Mouse (Mus musculus) megakaryocyte progenitor cell, adult 5-6 weeks (primary cell): ENCODE data around the gene Hsd11b2. TPM values are rescaled to one million over a fixed set of nuclear protein-coding genes. Genes with fewer than 3 reads are reported as not detected.

ENCODE experiments used
- ATAC-seq: replicated peaks from 2 replicates; pipeline ENCODE4 v1.8.0; 2016; ENCODE audit warnings: mild to moderate bottlenecking, moderate TSS enrichment, inconsistent platforms; ENCODE audit not compliant: poor library complexity
- total RNA-seq, 2 experiments: library from RNA; stranded (forward) in 1 of 2; stranded (reverse) in 1 of 2; fragments of 157-497, 149-512 nt in 1 of 2; fragments of 200-1000 nt in 1 of 2; gene quantifications; 2 replicates each; pipeline versions ENCODE4 v1.2.3 to v1.2.4; 2015 to 2017

The Hsd11b2 gene
- total RNA-seq, 2 experiments from 2014 or later: 0.12 TPM; not detected in 1

DNA sequence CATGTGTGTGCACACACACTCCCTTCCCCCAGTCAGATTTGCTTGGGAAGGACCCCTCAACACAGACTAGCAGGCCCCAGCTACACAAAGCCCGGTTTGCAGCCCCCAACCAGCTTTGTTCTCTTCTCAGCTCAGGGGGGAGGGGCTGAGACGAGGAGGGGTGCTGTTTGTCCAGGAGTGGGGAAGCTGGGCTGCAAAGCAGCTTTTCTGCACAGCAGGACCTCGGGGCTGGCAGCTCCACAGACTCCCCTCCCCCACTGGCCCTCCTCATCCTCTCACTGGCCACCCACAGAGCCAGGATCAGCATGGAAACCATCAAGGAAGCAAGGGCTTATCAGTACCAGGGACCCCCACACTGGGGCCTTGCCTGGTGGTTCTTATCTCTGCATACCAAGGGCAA, 2.5 kb downstream of the Hsd11b2 start:
- ATAC-seq: no peak

DNA sequence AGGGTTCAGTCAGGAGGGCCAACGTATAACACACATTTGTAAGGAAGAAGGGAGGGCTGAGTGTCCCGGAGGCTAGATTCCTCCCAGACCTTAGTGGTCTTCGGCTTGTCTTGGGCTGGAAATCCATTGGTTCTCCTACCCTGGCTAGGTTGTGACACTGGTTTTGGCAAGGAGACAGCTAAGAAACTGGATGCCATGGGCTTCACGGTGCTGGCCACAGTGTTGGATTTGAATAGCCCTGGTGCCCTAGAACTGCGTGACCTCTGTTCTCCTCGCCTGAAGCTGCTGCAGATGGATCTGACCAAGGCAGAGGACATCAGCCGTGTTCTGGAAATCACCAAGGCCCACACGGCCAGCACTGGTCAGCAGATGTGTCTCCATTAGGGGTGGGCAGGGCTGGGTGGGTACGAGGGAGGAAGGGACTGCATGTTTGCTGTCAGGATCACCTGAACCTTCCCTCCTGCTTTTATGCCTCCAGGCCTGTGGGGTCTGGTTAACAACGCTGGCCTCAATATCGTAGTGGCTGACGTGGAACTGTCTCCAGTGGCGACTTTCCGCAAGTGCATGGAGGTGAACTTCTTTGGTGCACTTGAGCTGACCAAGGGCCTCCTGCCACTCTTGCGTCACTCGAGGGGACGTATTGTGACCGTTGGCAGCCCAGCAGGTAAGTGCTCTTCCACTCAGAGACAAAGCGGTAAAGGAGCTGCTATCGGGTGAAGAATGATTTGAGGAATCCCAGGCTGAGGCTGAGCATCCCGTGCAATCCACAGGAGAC, 3.6 kb downstream of the Hsd11b2 start:
- ATAC-seq: no peak

DNA sequence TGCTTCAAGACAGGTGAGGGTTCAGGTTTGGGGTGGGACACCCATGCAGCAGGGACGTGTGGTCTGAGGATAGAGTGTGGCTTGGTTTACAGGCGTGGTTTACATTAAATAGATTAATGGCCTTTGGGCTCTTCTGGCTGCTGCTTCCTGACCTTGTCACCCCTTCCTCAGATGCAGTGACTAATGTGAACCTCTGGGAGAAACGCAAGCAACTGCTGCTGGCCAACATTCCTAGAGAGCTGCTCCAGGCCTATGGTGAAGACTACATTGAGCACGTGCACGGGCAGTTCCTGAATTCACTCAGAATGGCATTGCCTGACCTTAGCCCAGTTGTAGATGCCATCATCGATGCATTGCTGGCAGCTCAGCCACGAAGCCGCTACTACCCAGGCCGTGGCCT, 4.3 kb downstream of the Hsd11b2 start:
- ATAC-seq: no peak

DNA sequence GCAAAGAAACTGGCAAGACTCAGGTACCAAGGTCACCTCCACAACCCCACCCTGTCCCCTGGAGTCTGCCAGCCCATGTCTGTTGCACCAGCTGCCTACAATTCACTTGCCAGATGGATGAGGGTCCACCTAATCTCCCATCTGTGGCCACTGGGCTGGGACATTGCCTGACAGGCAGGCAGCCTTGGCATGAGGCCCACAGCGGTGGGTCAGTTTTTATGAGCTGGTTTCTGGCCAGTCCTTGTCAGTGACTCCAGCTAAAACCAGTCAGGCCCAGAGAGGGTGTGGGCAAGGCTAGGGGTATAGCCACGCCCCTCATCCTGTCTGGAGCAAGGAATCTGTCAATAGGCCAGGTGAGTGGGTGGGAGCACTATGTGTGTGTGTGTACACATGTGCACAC, 8.6 kb downstream of the Hsd11b2 start:
- ATAC-seq: no peak

DNA sequence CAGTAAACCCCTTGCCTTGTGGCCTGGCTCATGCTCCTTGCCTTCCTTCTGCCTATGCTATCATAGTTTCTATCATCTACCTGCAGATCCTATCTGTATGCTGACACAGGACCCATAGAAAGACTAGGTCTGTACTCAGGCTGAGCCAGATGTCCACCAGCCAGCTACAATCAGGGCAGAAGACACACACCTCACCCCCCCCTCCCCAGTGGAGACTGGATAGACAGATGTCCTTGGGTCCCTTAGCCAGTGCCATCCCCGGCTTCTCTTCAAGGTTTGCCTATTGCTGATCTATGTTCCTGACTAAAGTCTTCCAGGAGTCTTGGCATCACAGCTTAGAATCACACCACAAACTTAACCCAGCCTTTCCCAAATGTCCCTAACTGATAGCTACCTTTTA, 9.7 kb downstream of the Hsd11b2 start:
- no peak for ATAC-seq

DNA sequence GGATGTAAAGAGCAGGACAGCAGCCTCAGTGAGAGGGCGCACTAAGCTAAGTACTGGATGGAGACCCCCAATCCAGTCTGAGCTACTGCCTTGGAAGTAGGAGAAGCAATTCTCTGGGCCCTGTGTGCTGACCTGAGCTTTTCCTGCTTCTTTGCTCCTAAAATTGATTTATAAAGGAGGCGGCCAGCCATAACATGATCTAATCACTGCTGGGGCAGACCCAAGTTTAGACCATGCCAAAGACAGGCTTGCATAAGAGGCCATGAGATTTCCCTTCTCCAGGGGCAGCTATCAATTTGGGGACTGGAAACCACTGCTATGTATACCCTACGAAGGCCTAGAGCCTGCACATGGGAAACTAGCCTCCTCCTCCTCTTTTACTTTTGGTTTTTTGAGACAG, 10.7 kb downstream of the Hsd11b2 start:
- no peak for ATAC-seq

DNA sequence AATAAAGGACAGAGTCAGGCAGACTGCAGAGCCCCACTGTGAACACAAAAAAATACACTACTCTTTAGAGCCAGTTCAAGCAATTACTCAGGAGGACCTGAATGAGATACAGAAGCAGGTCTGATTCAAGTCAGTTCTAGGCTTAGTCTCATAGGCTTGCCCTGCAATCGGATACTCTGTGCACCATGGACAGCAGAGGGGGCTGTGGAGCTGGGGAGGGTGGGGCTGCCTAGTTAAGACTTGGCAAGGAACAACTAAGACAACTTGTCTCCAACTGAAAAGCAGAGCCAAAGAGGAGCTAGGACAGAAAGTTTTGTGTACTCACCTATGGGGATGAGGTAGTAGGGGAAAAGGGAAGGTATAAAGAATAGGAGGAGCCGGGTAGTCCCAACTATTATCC, 13.2 kb downstream of the Hsd11b2 start:
- peak; percentile 81 for ATAC-seq

DNA sequence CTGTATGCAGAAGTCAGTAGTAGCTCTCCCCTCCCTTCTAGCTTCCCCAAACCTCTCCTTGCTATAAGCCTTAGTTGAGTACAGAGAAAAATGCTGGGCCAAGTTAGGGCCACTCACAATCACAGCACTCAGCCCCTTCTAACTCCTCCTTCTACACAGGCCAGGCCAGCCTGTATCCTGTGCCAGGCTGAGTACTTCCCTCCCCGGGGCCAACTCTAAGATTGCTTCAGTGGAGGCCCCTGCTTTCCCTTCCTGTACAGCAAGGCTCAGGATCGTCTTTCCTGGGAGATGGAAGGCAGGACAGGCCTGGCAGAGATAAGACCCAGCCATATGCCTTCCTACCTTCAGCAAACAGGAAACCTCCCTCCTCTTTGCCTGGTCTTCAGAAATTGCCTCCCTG, 14.9 kb downstream of the Hsd11b2 start:
- no peak for ATAC-seq

DNA sequence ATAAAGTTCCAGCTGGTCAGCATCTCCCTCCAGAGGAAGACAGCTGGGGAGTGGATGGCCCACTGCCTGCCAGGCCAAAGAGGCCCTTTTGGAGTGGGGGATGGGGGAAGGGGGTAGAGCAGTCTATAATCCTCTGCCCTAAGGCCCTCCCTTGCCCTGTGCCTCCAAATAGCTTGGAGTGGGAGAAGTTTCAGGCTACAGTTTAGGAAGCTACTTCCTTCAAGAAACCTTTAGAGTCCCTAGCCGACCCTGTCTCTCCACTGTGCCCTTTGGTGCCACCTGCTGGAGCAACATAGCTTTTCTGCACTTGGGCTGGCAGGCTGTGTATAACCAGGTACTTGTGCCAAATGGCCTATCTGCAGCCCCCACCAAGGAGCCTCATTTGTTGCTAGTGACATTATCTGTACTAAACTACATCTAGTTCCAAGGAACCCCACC, 15.4 kb downstream of the Hsd11b2 start:
- ATAC-seq: peak; percentile 93

DNA sequence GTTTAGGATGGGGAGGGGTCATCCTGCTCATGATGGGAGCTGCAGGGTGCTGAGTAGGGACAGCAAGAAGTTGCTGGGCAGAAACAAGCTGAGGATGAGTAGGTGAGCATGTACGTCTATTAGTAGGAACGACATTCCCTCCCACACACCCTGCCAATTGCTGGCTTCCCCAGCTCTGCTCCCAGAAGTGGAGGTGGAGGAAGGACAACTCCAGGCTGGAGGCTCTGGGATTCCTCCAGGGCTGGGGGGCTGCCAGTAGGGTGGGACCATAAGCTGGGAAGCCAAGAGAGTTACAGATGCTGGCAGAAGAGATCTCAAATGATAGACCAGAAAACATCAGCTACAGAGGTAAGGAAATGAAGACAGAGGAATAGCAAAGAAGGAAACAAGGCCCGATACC, 18.0 kb downstream of the Hsd11b2 start:
- ATAC-seq: no peak

DNA sequence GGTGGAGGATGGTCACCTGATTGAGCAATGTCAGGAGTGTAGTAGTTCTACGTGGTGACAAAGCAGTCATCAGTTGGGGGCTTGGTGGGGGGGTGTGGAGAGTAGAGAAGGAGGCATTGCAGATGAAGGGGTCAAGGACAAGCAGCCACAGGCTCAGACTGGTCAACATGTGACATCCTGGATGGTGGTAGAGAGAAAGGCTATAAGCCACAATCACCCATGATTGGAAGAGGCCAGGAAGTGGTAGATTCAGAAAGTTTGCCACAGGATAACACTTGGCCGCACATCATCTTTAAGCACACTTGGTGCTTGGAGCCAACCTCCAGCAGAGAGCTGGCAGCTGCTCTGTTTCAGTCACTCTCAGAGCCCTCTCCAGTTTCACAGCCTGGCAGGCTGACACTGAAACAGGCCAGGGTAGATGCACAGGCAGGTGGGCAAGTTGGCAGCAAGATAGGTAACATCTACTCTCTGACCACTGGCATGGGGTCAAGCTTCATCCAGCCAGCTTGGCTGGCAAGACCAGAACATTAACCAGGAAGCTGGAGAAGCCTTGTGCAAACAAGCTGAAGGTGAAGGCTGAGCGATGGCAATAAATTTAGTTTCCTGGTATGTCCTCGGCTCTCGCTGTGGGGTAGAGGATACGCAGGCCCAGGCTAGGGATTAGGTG, 18.6 kb downstream of the Hsd11b2 start:
- ATAC-seq: no peak

DNA sequence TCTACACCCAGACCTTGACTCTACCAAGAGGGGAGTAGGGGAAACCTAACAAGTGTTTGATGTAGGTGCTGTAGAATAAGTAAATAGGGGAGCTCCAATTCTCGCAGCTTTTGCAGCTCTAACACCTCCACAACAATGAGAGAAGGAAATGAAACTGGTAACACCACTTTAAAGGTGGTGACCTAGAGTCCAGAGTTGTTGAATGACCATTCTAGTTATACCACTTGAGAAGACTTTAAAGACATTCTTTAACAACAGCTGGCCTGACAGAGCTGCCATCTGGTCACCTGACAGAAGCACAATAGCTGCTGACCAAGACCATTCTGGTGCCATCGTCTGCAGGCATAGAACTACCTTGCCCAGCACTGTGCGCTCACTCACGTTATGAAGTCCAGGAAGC, 20.4 kb downstream of the Hsd11b2 start:
- ATAC-seq: no peak

DNA sequence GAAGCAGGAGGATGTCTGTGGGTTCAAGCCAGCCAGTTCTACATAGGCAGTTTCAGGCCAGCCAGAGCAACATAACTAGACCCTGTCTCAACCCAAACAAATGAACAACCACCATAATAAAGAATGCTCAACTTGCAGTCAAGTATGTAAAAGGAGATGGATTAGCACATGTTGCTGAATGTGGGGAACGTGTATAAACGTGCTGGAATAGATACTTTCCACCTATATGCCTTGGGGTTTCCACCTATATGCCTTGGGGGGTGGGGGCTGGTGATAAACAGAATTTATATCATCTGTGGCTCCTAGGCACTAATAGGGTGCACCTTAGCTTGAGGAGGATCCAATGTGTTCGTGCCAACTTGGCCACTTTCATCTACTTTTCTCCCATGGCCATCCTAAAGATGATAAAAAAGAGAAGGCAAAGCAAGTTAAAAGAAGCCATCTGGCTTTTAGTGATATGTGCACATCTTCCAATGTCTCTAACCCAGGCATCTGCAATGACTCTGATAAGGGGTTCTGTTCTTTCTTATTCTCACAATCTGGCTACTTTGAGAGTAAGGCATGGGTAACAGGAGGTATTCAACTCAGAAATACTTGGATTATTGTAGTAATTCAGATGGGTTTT, 23.6 kb downstream of the Hsd11b2 start:
- ATAC-seq: peak; percentile 87

DNA sequence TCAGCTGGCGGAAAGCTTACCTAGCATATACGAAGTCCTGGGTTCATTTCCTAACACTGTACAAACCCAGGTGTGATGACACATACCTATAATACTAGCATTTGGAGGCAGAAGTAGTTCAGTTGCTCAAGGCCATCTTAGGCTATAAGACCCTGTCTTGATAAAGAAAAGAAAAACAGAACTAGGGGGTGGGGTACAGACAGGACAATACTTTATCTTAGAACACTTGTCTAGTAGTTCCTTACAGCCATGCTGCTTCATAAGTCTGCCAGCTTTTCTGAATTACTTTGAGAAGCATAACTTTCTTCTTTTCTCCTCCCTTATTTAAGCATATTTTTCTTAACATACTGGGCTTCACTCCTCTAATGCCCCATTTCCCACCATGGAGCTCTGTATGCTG, 24.3 kb downstream of the Hsd11b2 start:
- ATAC-seq: peak; percentile 10; the same call in 1 of the 2 replicates

DNA sequence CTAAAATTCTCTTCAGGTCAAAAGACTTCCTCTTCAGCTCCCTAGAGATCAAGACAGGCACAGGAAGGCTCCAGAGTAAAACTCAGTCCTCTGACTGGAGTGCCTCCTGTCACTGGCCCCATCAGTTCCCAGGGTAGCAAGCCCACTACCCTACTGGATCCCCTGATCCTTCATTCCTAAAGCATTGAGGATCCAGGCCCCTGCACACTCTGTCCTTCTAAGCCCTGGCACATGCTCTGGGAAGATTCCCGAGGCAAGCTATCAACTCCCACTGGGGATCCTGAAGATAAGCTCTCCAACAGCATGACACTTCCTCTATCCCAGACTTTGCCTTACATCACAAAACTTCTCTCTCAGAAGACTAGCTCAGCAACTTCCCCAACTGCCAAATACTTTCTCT, 25.1 kb downstream of the Hsd11b2 start:
- ATAC-seq: no peak

DNA sequence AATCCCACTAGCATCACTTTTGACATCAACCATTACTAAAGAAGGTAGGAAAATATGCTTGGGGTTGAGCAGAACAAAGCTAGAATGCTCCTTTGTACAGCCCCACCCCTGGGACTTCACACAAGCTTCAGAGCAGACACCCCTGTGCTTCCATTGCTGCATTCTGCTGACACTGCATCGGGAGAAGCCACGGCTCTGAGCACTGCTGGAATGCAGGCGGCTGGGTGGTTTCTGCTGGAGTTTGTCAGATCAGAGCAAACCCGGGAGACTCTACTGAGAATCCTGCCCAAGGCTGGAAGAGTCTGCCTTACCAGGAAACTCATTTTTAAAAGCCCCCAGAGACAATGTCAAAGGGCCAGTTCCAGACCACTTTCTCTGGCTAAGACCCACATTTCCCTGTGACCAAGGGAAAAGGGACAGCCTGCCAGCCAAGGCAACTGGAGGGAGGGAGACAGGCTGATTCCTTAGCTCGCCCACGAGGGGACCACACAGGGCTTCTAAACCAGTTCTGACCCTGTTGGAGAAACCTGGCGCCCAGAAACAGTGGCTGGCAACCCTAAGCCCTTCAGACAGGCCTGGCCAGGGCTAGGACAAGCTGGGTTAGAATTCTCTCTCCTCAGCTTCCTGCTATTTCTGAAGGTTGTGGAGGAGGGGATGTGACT, 26.1 kb downstream of the Hsd11b2 start:
- no peak for ATAC-seq

DNA sequence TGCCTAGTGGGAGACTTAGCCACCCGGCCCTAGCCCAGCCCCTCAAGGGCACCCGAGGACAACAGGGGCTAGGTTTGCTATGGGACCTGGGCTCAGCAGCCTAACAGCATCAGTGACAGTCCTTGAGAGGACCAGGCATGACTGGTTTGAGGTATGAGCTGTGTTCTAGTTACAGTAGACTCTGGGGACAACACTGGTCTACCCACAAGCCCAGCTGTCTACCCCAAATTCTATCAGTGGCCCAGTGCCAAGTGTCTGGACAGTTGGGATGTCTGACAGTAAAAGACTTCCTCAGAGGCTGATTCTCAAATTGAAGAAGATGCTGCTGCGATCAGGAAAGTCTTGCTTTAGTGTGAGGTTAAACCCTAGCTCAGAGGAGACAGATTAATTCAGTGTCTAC, 26.7 kb downstream of the Hsd11b2 start:
- no peak for ATAC-seq

DNA sequence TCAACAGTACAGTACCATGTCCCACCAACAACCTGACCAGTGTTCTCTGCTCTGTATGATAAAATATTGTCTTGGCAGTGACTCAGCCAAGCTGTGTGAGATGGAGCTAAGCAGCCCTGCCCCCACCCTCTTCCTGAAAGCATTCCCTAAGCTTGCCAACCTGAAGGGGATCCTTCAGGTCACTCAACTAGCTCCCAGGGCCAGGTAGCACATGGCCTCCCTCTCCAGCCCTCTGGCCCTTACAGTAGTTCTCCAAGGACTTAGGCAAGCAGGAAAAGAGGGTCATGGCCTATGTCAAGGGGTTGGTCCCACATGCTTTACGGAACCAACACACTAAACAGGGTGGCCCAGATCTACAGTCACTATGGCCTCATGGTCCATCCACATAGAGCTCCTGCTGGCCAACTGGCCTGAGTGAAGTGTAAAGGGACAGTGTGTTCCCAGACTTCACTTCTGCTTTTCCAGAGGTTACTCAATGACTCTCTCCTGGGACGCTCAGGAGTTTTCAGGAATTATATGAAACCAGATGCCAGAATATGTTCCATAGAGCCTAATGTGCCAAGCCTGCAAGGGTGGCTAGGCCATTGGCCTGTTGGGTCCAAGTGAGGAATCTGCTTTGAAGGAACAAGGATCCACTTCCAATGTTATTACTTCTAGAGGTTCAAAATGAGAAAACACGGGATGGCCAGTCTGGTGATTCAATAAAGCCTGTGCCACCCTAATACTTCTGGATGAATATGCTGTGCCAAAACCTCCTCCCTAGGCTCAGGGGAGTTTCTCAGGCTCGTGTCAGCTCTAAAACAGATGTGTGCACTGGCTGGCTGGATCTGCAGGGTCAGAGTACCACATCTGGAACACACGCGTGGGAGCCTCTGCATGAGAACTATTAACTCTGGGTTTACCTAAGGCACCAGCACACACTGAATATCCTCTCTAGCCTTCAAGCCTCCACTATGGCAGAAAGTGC, 28.1 kb downstream of the Hsd11b2 start:
- no peak for ATAC-seq

DNA sequence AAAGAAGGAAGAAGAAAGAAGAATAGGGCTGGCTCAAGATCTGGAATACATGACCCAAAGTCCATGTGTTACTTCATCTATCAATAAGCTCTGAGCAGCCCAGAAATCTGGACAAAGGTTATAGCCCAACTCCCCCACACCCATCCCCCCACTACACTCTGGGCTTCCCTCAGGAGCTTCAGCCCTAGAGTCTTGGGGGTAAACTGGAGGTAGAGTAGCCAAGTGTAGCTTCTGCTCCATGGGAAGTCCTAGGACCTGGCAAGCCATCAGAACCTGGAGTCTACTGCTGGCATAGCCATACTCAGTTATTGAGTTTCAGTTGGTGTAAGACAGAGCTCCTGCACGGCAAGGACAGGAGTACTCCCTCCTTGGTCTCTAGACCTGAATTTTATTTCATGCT, 31.0 kb downstream of the Hsd11b2 start:
- no peak for ATAC-seq

DNA sequence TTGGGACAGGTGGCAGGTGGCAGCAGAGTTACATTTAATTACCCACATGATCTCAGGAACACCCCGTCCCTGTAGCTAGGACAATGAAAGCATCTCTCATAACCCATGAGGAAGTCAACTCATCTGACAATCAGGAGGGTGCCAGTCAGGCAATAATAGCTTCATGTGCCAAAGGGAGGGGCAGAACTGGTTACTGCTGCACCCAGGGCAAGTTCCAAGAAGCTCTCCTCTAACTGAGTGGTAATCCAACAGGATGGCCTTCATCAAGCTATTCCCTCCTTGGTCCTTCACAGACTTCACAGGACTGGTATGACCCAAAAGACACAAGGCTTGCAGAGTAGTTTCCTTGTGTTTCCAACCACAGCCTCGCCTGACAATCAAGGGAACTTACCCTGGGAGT, 31.5 kb downstream of the Hsd11b2 start:
- ATAC-seq: no peak
